Mouse (Mus musculus) ES-E14 (cell line): ENCODE results near the gene Gm34653. TPM values are rescaled to one million over a fixed set of nuclear protein-coding genes. Genes with fewer than 3 reads are reported as not detected.
A peak's percentile ranks its signal among the peaks of the same experiment; 100 is the strongest.
"Not testable (repeated sequence)": the region's sequence is repeated elsewhere in the genome, so short reads cannot be mapped to it uniquely, and the experiment has no call there.

Experiments
- DNase-seq: peaks from one replicate; pipeline ENCODE4 v3.0.0-alpha.2; 2013; ENCODE audit warnings: low read depth, low spot score
- H3K27ac ChIP-seq: 2 replicates; pipeline ENCODE4 v1.5.1; 2012; ENCODE audit warnings: low read depth, mild to moderate bottlenecking, low read length, moderate library complexity, mixed read lengths; ENCODE audit not compliant: poor library complexity, insufficient read depth, severe bottlenecking
- H3K36me3 ChIP-seq: 2 replicates; pipeline ENCODE4 v1.6.1; 2012; ENCODE audit warnings: mild to moderate bottlenecking, low read length, moderate library complexity, mixed read lengths; ENCODE audit not compliant: control insufficient read depth, poor library complexity, insufficient read depth, severe bottlenecking
- H3K4me1 ChIP-seq, 2 experiments: fragments of 150-350 bp in 1 of 2; sonication (generic) in 1 of 2; 2 replicates each; pipeline ENCODE4 v1.6.1; 2012; ENCODE audit warnings: low read length in 2 of 2, mild to moderate bottlenecking in 1 of 2, mixed read lengths in 1 of 2; ENCODE audit not compliant: control insufficient read depth in 2 of 2, insufficient read depth in 2 of 2, poor library complexity in 1 of 2
- H3K4me3 ChIP-seq, 2 experiments: fragments of 150-350 bp in 1 of 2; sonication (generic) in 1 of 2; 2 replicates each; pipeline ENCODE4 v1.5.1; 2012; ENCODE audit warnings: low read length in 2 of 2, low read depth in 1 of 2, mild to moderate bottlenecking in 1 of 2, mixed read lengths in 1 of 2; ENCODE audit not compliant: insufficient read depth in 1 of 2, poor library complexity in 1 of 2, severe bottlenecking in 1 of 2
- H3K9ac ChIP-seq: 2 replicates; pipeline ENCODE4 v1.6.1; 2012; ENCODE audit warnings: low read depth, mild to moderate bottlenecking, low read length, mixed read lengths; ENCODE audit not compliant: poor library complexity, insufficient read depth, severe bottlenecking
- H3K9me3 ChIP-seq: fragments of 150-350 bp; sonication (generic); 2 replicates; pipeline ENCODE4 v1.6.1; 2012; ENCODE audit warnings: low read depth, mild to moderate bottlenecking, low read length; ENCODE audit not compliant: control insufficient read depth, insufficient read depth
- CHD2 ChIP-seq: IDR thresholded peaks from 2 replicates; pipeline ENCODE4 v1.6.1; 2014; ENCODE audit warnings: mild to moderate bottlenecking, low read depth, low read length, inconsistent platforms
- HCFC1 ChIP-seq: IDR thresholded peaks from 2 replicates; pipeline ENCODE4 v1.6.1; 2012; ENCODE audit warnings: low read length, inconsistent platforms, borderline replicate concordance; ENCODE audit not compliant: insufficient read depth
- MAFK ChIP-seq: IDR thresholded peaks from 2 replicates; pipeline ENCODE4 v1.6.1; 2014; ENCODE audit warnings: mild to moderate bottlenecking, low read depth, low read length, inconsistent platforms; ENCODE audit not compliant: insufficient read depth
- ZC3H11A ChIP-seq: IDR thresholded peaks from 2 replicates; pipeline ENCODE4 v1.6.1; 2012; ENCODE audit warnings: low read depth, mild to moderate bottlenecking, inconsistent platforms, low read length, borderline replicate concordance
- ZNF384 ChIP-seq: IDR thresholded peaks from 2 replicates; pipeline ENCODE4 v1.6.1; 2012; ENCODE audit warnings: low read depth, low read length, inconsistent platforms
- in situ Hi-C, 2 experiments: fragments of 600-800 bp; cut with MboI; formaldehyde crosslinking; loops; one replicate each; pipeline ENCODE4 v1.15.1; 2025; ENCODE audit warnings: low sequenced_read_pairs in 2 of 2, inconsistent platforms in 1 of 2; ENCODE audit not compliant: unreplicated experiment in 2 of 2
- total RNA-seq: library from RNA; depleted of rRNA; stranded (reverse); fragments of 300-350 nt; gene quantifications from 2 replicates; pipeline ENCODE4 v1.2.3, GENCODE M21; 2012

Gm34653 gene
- total RNA-seq, 1 experiment, result 0.62 TPM

DNA sequence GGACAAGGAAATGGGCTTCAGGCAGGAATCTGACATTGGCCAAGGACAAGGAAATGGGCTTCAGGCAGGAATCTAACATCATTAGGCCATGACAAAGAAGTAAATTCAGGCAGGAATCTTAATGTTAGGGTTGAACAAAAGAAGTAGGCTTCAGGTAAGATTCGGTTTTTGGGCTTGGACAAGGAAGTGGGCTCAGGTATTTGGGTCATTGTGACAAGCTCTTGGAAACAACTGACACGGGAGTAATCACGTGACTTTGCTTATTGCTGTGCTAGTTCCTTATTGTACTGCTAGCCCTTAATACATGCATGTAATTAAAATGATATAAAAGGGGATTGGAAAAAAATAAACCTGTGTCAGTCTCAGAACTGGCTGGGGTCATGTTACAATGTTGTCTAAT, 2.9 kb downstream of the Gm34653 start:
- peak; percentile 34 for DNase-seq
- Histone ChIP-seq H3K27ac (no peak overlapping the region; the same call in 1 of the 2 replicates), H3K9ac (no peak overlapping the region), H3K4me1 (peaks cover 2% of the 10 kb centered on the region in 2 experiments; a peak in 2 of 4 replicates), H3K4me3 (no peak overlapping the region), H3K36me3 (no peaks in the 10 kb centered on the region), H3K9me3 (no peaks in the 10 kb centered on the region)
- TF ChIP-seq HCFC1 (no peak), CHD2 (no peak), MAFK (no peak), ZC3H11A (no peak), ZNF384 (no peak)
- in situ Hi-C loops, result loop anchor here in 1 of 2 experiments (25.0 kb wide), 1 partner anchor 277 kb away; the partner anchor contains the start of genes AI182371 and Cntrl

DNA sequence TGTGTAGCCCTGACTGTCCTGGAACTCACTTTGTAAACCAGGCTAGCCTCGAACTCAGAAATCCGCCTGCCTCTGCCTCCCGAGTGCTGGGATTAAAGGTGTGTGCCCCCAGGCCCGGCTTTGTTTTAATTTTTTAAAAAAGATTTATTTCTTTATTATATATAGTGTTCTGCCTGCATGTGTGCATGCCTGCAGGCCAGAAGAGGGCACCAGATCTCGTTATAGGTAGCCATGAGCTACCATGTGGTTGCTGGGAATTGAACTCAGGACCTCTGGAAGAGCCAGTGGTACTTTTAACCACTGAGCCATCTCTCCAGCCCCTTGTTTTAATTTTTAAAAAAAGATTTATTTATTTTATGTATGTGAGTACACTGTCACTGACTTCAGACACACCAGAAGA, 7.3 kb downstream of the Gm34653 start:
- DNase-seq, H3K36me3 ChIP-seq: not testable (repeated sequence)
- in situ Hi-C loops, result loop anchor here in 1 of 2 experiments (25.0 kb wide), 1 partner anchor 272 kb away; the partner anchor contains the start of genes AI182371 and Cntrl

DNA sequence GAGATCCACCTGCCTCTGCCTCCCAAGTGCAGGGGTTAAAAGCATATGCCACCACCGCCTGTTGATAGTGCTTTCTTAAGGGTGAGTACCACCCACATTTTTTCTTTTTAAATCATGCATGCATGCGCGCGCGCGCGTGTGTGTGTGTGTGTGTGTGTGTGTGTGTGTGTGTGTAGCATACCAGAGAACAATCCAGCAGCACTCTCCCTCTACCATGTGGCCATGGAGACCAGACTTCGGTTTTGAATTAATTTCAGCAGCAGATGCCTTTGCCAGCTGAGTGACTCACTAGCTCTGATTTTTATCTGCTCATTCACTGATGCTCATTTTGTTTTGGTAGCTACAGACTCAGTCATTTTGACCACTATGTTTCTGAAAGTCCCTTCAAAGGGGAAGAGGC, 8.9 kb downstream of the Gm34653 start:
- Histone ChIP-seq H3K9ac (no peak overlapping the region), H3K4me1 (peaks cover under 1 to 5% of the 10 kb centered on the region in 2 experiments; a peak in 3 of 4 replicates), H3K4me3 (no peak overlapping the region), H3K27ac (no peak overlapping the region), H3K36me3 (no peaks in the 10 kb centered on the region), H3K9me3 (no peaks in the 10 kb centered on the region)
- no peak for TF ChIP-seq MAFK
- TF ChIP-seq HCFC1, result no peak
- TF ChIP-seq ZC3H11A, result no peak
- no peak for TF ChIP-seq CHD2
- no peak for TF ChIP-seq ZNF384
- in situ Hi-C loops, result loop anchor here in 1 of 2 experiments (25.0 kb wide), 1 partner anchor 271 kb away; the partner anchor contains the start of genes AI182371 and Cntrl
- DNase-seq, result no peak

More for the DNA sequence above, 7.3 kb downstream of the Gm34653 start:
- H3K27ac ChIP-seq, H3K9ac ChIP-seq, H3K4me3 ChIP-seq, H3K9me3 ChIP-seq, H3K4me1 ChIP-seq: not testable (repeated sequence)

DNA sequence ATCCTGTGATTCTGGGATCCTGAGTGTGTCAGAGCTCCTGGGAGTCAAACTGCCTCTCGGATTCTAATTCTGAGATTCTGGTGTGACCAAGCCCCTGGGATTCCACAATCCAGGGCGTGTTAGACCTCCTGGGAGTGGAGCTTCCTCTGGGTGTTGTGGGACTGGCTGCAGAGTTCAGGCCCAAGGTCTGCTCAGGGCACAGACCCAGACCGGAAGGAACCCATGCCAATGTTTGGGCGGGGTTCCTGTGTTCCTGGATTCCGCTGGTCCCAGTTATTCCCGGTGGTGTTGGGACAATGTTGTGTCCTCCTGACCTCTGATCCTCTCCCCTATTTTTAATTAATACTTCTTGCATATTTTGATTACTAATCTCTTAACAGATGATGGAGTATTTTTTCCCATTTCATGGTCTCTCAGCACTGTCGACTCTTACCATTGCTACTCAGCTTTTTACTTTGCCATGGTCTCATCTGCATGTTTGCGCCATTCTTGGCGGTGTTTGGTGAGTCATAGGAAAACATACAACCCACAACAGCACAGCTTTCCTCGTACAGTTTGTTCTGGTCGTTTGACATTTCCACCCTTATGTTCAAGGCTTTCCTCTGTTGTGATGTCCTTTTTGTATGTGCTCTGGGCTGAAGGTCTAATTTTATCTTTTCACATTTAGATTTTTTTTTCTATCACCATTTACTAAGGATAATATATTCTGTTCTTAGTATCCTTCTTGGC, 10.6 kb downstream of the Gm34653 start:
- no peak overlapping the region for H3K27ac ChIP-seq
- H3K4me3 ChIP-seq, result no peak overlapping the region
- in situ Hi-C loops, result loop anchor here in 1 of 2 experiments (25.0 kb wide), 1 partner anchor 269 kb away; the partner anchor contains the start of genes AI182371 and Cntrl
- no peaks in the 10 kb centered on the region for H3K36me3 ChIP-seq
- no peak for TF ChIP-seq ZC3H11A
- no peak for TF ChIP-seq CHD2
- no peak for TF ChIP-seq HCFC1
- no peak for TF ChIP-seq ZNF384
- TF ChIP-seq MAFK, result no peak
- no peaks in the 10 kb centered on the region for H3K9me3 ChIP-seq
- H3K4me1 ChIP-seq, result peaks cover 0 to 5% of the 10 kb centered on the region in 2 experiments; a peak in 2 of 4 replicates
- no peak overlapping the region for H3K9ac ChIP-seq
- no peak for DNase-seq
